Mouse (Mus musculus) liver, embryonic 11.5 days (tissue): ENCODE data around the gene Slc5a2. TPM values are rescaled to one million over a fixed set of nuclear protein-coding genes. Genes with fewer than 3 reads are reported as not detected.

ENCODE experiments used
- ATAC-seq: fragments of 200-750 bp; cut with Nextera tagmentation; replicated peaks from 2 replicates; pipeline ENCODE4 v1.8.0; 2017; ENCODE audit warnings: moderate number of reproducible peaks, mild to moderate bottlenecking, moderate TSS enrichment, moderate library complexity; ENCODE audit not compliant: low FRiP score
- DNase-seq: peaks from one replicate; pipeline ENCODE4 v3.0.0-alpha.2; 2017; ENCODE audit warnings: low spot score
- H3K27ac ChIP-seq: fragments of 300-500 bp; sonication (generic); 2 replicates; pipeline ENCODE4 v1.5.1; 2014; ENCODE audit warnings: mild to moderate bottlenecking, low read depth, low read length, control low read depth
- H3K27me3 ChIP-seq: fragments of 300-500 bp; sonication (generic); replicated peaks from 2 replicates; pipeline ENCODE4 v1.6.1; 2014; ENCODE audit warnings: low read length, mixed read lengths; ENCODE audit not compliant: control insufficient read depth, insufficient read depth
- H3K36me3 ChIP-seq: fragments of 300-500 bp; sonication (generic); 2 replicates; pipeline ENCODE4 v1.6.1; 2014; ENCODE audit warnings: mild to moderate bottlenecking, low read length, moderate library complexity, mixed read lengths; ENCODE audit not compliant: control insufficient read depth, insufficient read depth
- H3K4me1 ChIP-seq: fragments of 300-500 bp; sonication (generic); replicated peaks from 2 replicates; pipeline ENCODE4 v1.6.1; 2014; ENCODE audit warnings: low read length, mixed read lengths; ENCODE audit not compliant: control insufficient read depth, insufficient read depth
- H3K4me2 ChIP-seq: fragments of 300-500 bp; sonication (generic); 2 replicates; pipeline ENCODE4 v1.6.1; 2014; ENCODE audit warnings: mild to moderate bottlenecking, control low read depth, moderate library complexity
- H3K4me3 ChIP-seq: fragments of 300-500 bp; sonication (generic); 2 replicates; pipeline ENCODE4 v1.5.1; 2014; ENCODE audit warnings: low read depth, low read length, control low read depth
- H3K9ac ChIP-seq: fragments of 300-500 bp; sonication (generic); 2 replicates; pipeline ENCODE4 v1.6.1; 2014; ENCODE audit warnings: low read depth, low read length, control low read depth
- H3K9me3 ChIP-seq: fragments of 300-500 bp; sonication (generic); 2 replicates; pipeline ENCODE4 v1.6.1; 2016; ENCODE audit warnings: low read length, inconsistent platforms, mixed read lengths; ENCODE audit not compliant: control insufficient read depth
- WGBS: fragments of 180-500 bp; shearing (Covaris S2); extraction: QIAGEN DNeasy Blood & Tissue Kit; methylation state at CpG from one replicate; pipeline ENCODE4 v1.1.7; 2014; 5-methylcytosine and 5-hydroxymethylcytosine counted together
- polyA plus RNA-seq: library from polyadenylated mRNA; unstranded; fragments of >200 nt; fragmentation: Nextera tagmentation; extraction: Ambion mirVana; gene quantifications from 2 replicates; pipeline ENCODE4 v1.2.1, GENCODE M21; 2014

Slc5a2 gene
- polyA plus RNA-seq, result 2.1 and 3.0 TPM in 2 replicates

DNA sequence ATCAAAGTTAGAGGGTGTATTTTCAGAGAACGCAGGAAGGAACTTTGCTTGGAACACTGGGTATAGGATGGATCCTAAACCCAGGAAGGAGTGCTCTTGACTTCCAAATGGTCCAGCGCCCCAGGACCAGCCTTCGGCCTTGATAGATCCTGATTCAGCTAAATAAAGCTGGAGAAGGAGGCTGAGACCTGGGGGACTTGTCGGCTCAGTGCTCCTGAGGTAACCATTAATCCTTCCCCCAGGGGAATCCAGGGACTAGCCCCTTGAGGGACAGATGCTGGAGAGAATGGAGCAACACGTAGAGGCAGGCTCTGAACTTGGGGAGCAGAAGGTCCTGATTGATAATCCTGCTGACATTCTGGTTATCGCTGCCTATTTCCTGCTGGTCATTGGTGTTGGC, at the start of gene Slc5a2:
Gene Slc5a2, plus strand, starts transcription at position 247 of the 400 bp plus-strand sequence.
- no peaks in the 10 kb centered on the region for H3K9me3 ChIP-seq
- 69% methylated on average over 6 of the region's 6 CpGs for WGBS

DNA sequence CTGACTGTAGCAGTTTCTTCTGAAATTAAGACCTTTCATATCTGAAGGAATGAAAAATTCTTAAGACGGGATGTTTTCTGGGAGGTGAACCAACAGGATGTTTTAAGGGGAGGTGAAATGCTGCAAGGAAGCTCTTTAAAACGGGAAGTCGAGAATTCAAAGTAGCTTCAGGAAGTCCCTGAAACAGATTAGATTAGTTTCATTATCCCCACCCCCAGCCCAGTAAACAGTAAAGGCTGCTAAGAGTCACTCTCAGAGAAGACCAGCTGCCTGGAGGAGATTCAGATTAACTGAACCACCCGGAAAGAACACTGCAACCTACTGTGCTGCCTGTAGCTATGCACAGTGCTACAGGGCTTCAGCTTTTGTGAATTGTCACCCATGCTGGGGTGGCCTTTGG, 45.5 kb upstream of the Slc5a2 start:
- no peaks in the 10 kb centered on the region for H3K9me3 ChIP-seq
- no peak overlapping the region for H3K4me3 ChIP-seq
- no peak overlapping the region for H3K27ac ChIP-seq
- H3K36me3 ChIP-seq, result no peaks in the 10 kb centered on the region
- ATAC-seq, result no peak
- H3K9ac ChIP-seq, result no peak overlapping the region
- no peaks in the 10 kb centered on the region for H3K27me3 ChIP-seq
- WGBS, result 57% methylated on average over 4 of the region's 4 CpGs
- H3K4me1 ChIP-seq, result no peaks in the 10 kb centered on the region
- no peak for DNase-seq
- H3K4me2 ChIP-seq, result no peak overlapping the region

More for the DNA sequence above, at the start of gene Slc5a2:
- peaks cover 5% of the 10 kb centered on the region; the same call in 1 of the 2 replicates for H3K27me3 ChIP-seq
- no peak within 1 kb of the TSS for H3K4me3 ChIP-seq
- H3K27ac ChIP-seq, result no peak within 1 kb of the TSS
- no peak within 1 kb of the TSS for H3K4me2 ChIP-seq
- no peak for DNase-seq
- H3K4me1 ChIP-seq, result peaks cover 4% of the 10 kb centered on the region
- H3K36me3 ChIP-seq, result no peaks in the 10 kb centered on the region
- no peak for ATAC-seq
- no peak within 1 kb of the TSS for H3K9ac ChIP-seq

DNA sequence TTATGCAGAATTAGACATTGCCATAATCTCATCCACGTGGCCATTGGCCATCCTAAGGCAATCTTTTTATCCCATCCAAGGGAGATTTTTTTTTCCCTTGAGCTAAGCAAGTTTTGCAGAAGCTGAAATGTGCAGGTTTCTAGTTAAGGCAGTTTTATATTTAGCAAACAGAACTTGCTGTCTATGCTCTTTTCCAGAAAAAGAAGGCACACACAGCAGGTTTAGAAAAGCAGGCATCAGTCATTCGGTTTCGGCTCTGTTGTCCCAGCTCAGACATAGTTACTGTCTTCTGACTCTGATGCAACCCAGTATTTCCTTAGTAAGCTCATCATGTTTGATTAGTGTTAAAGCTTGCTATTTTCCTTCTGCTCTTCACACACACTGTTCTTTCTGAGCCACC, 44.5 kb upstream of the Slc5a2 start:
- ATAC-seq, result no peak
- Histone ChIP-seq H3K9me3 (no peaks in the 10 kb centered on the region), H3K4me1 (no peaks in the 10 kb centered on the region), H3K27ac (no peak overlapping the region), H3K36me3 (no peaks in the 10 kb centered on the region), H3K9ac (no peak overlapping the region), H3K4me3 (no peak overlapping the region), H3K4me2 (no peak overlapping the region), H3K27me3 (no peaks in the 10 kb centered on the region)
- 86% methylated on average over 3 of the region's 3 CpGs for WGBS
- no peak for DNase-seq

DNA sequence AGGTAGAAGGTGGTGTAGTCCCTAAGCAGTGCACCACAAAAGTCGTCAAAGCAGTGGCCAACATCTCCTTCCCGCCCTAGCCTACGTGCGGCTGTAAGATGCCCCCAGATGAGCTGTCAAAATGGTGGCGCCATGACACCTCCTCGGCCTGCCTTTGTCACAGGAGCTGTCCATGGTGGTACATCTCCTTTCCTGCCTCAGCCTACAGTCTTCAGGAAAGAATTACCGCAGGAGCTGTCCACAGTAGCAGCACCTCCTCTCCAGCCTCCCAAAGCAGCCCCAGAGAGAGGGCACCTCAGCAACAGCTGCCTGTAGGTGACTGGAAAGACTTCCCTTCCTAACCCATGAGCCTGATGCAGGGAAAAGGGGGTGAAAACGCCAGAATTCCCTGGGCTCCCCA, 33.7 kb upstream of the Slc5a2 start:
- ATAC-seq, result no peak

DNA sequence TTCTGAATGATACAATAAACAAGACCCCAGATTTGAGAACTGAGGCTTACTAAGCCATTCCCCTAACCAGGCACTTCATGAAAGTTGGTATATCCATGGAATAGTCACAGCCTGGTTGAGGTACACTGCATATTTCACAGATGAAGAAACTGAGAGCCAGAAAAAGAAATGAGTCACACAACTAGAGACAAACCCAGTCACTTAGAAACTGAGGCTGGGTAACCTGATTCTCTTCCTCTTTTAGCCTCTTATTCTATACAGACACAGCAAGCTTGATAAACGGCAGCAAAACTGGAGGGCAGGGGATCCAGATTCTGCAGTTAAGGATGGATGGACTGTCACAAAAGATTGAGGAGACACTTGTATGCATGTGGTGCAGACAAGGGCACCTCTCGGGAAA, 30.7 kb upstream of the Slc5a2 start:
- H3K4me2 ChIP-seq, result no peak overlapping the region
- H3K27me3 ChIP-seq, result no peaks in the 10 kb centered on the region
- no peaks in the 10 kb centered on the region for H3K9me3 ChIP-seq
- peaks cover 8% of the 10 kb centered on the region; the same call in 1 of the 2 replicates for H3K4me1 ChIP-seq
- WGBS, result 65% methylated on average over 2 of the region's 2 CpGs
- no peak for DNase-seq
- peaks cover under 1% of the 10 kb centered on the region; the same call in 1 of the 2 replicates for H3K36me3 ChIP-seq
- no peak overlapping the region for H3K4me3 ChIP-seq
- H3K27ac ChIP-seq, result no peak overlapping the region
- no peak for ATAC-seq
- H3K9ac ChIP-seq, result no peak overlapping the region

More for the DNA sequence above, 33.7 kb upstream of the Slc5a2 start:
- Histone ChIP-seq H3K4me2 (no peak overlapping the region), H3K4me1 (0 out of 2 replicates have a peak, but pooled peaks cover 2% of the 10 kb centered on the region), H3K27ac (no peak overlapping the region), H3K27me3 (no peaks in the 10 kb centered on the region), H3K4me3 (no peak overlapping the region), H3K9me3 (no peaks in the 10 kb centered on the region), H3K36me3 (no peaks in the 10 kb centered on the region), H3K9ac (no peak overlapping the region)
- DNase-seq, result peak; percentile 34
- WGBS, result 38% methylated on average over 8 of the region's 8 CpGs

DNA sequence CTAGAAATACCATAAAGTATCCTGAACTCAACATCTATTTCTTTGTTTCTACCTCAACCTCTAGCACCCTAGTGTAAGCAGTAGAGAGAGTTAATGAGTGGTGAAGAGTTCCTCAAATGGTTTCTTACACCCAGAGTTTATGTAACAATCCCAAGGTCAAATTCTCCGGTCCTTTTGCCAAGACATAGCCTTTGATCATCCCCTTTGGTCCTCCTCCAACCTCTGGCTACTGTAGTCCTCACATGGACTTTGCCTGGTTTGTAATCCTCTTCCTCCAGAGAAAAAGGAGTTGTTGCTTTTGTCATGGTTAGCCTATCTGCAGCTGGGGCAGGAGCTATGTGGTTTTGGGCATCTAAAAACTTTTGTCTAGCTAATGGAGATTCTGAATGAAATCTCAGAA, 30.0 kb upstream of the Slc5a2 start:
- Histone ChIP-seq H3K9me3 (no peaks in the 10 kb centered on the region), H3K9ac (no peak overlapping the region), H3K27me3 (no peaks in the 10 kb centered on the region), H3K36me3 (peaks cover 7% of the 10 kb centered on the region), H3K27ac (no peak overlapping the region), H3K4me1 (peaks cover 9% of the 10 kb centered on the region; the same call in 1 of the 2 replicates), H3K4me3 (no peak overlapping the region), H3K4me2 (no peak overlapping the region)
- WGBS, result 95% methylated on average over 1 of the region's 1 CpGs
- DNase-seq (no peak), ATAC-seq (no peak)

DNA sequence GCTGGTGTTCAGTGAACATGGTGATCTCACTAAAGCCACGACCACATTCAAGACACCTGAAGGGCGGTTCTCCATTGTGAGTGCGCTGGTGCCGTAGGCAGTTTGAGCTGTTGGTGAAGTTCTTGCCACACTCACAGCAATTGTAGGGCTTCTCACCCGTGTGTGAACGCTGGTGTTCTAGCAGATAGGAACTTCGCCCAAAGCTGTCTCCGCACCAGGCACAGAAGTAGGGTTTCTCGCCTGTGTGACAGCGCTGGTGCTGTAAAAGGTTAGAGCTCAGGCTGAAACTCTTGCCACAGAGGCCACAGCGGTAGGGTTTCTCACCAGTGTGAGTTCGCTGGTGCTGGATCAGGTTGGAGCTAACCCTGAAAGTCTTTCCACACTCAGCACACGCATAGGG, 29.0 kb upstream of the Slc5a2 start:
- 0 out of 2 replicates have a peak overlapping the region, but pooled peaks have one; percentile 82 for H3K4me3 ChIP-seq
- no peaks in the 10 kb centered on the region for H3K9me3 ChIP-seq
- H3K4me1 ChIP-seq, result peaks cover 11% of the 10 kb centered on the region; the same call in 1 of the 2 replicates
- ATAC-seq, result no peak
- WGBS, result 90% methylated on average over 13 of the region's 13 CpGs
- H3K27ac ChIP-seq, result no peak overlapping the region
- peak overlapping the region; percentile 84 for H3K4me2 ChIP-seq
- no peaks in the 10 kb centered on the region for H3K27me3 ChIP-seq
- peaks cover 16% of the 10 kb centered on the region for H3K36me3 ChIP-seq
- H3K9ac ChIP-seq, result peak overlapping the region; percentile 91
- DNase-seq, result no peak

DNA sequence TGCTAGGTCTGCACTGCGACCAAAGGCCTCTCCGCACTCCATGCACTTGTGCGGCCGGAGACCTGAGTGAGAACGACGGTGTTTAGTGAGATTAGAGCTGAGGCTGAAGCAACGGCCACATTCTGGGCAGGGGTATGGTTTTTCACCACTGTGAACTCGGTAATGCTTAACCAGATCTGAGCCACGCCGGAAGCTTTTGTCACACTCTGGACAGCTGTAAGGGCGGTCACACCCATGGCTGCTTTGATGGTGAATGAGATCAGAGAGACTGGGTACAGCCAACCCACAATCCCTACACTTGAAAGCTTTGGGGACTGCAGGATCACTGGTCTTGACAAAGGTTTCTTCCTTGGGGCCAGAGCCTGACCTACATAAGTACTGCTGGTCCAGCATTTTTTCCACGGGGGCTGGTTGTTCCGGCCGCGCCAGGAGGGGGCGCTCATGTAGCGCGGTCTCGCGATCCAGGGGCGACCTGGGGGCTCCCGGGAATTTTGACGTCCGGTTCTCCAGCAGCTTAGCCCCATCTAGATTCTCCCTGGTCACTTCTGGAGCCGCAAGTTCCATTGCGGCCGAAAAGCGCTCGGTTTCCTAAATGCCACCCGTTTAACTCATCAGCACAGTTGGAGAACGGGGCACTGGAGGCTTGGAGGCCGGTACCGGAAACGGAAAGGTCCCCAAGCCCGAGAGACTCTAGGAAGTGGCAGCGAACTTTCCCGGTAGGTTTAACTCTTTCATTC, 28.4 kb upstream of the Slc5a2 start, which contains the start of gene Armc5:
Gene Armc5, plus strand, starts transcription at position 487 of the 737 bp plus-strand sequence.
- WGBS, result 24% methylated on average over 37 of the region's 37 CpGs
- Histone ChIP-seq H3K4me2 (peak within 1 kb of the TSS; percentile 84), H3K9me3 (no peaks in the 10 kb centered on the region), H3K36me3 (peaks cover 17% of the 10 kb centered on the region), H3K27me3 (no peaks in the 10 kb centered on the region), H3K27ac (peak within 1 kb of the TSS; percentile 100), H3K4me3 (peak within 1 kb of the TSS; percentile 82), H3K9ac (peak within 1 kb of the TSS; percentile 91), H3K4me1 (peaks cover 11% of the 10 kb centered on the region; the same call in 1 of the 2 replicates)
- ATAC-seq (peak; percentile 31), DNase-seq (peak; percentile 89)

DNA sequence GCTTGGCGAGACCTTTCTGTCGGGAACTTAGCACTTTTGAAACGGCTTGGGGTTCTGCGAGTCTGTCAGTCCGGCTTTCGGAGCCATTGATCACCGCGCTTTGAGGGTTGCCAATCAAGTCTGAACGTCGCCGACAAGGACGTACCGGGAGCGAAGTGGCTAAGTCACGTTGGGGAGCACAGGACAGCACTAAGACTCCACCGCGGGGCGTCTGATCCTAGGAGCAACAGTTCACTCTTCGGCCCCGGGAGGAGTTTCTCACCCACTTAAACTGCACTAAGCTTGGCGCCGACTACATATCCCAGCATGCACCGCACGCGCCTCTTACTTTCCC, 27.9 kb upstream of the Slc5a2 start:
- no peaks in the 10 kb centered on the region for H3K27me3 ChIP-seq
- peaks cover 23% of the 10 kb centered on the region for H3K36me3 ChIP-seq
- ATAC-seq (no peak), DNase-seq (no peak)
- under 1% methylated on average over 25 of the region's 25 CpGs for WGBS
- H3K9ac ChIP-seq, result peak overlapping the region; percentile 91
- peak overlapping the region; percentile 82 for H3K4me3 ChIP-seq
- peak overlapping the region; percentile 100 for H3K27ac ChIP-seq
- peaks cover 11% of the 10 kb centered on the region; the same call in 1 of the 2 replicates for H3K4me1 ChIP-seq
- no peaks in the 10 kb centered on the region for H3K9me3 ChIP-seq
- H3K4me2 ChIP-seq, result peak overlapping the region; percentile 84
